Mouse (Mus musculus) adrenal gland, adult 2 months (tissue): ENCODE measurements around the gene Dync2li1. TPM values are rescaled to one million over a fixed set of nuclear protein-coding genes. Genes with fewer than 3 reads are reported as not detected.

Source experiments
- DNase-seq: peaks from one replicate; pipeline ENCODE4 v3.0.0; 2021
- polyA plus RNA-seq: library from polyadenylated mRNA; depleted of rRNA; stranded (reverse); fragments of >200 nt; gene quantifications from 2 replicates; pipeline ENCODE4 v1.2.3, GENCODE M21; 2012; rRNA removed
- total RNA-seq, 2 experiments: library from RNA; stranded (reverse); gene quantifications; 2 replicates each; pipeline ENCODE4 v1.2.3; 2021

The Dync2li1 gene
- total and polyA plus RNA-seq, 3 experiments = 0.52 to 40.9 (median 19.1) TPM

GRCm38 (mm10) chr17:84684284-84684683 is 58.0 kb downstream of the Dync2li1 start:
- DNase-seq = no peak

GRCm38 (mm10) chr17:84685286-84685685 is 59.0 kb downstream of the Dync2li1 start:
- DNase-seq = no peak

DNA sequence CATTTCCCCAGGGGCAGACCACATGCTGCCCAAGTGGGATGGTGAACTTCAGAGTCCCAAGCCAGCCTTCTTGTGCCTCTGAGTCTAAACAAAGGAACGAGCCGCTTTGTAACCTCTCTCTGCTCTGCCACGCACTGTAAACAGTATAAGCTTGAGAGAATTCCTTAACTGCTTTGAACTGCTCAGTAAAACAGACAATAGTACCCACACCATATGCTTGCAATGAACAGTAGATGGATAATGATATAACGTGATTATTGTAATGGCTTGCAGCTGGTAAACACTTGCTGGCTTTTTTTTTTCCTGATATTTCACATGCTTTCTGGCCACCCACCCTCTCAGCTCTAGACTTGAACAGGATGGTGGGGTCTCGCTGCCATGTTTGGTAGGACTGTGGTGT is 61.7 kb downstream of the Dync2li1 start:
- DNase-seq = no peak

GRCm38 (mm10) chr17:84688834-84689233 is 62.5 kb downstream of the Dync2li1 start:
- peak; percentile 86 for DNase-seq

- DNase-seq = peak; percentile 23
Measured at GRCm38 (mm10) chr17:84689316-84689715, 63.0 kb downstream of the Dync2li1 start.

DNA sequence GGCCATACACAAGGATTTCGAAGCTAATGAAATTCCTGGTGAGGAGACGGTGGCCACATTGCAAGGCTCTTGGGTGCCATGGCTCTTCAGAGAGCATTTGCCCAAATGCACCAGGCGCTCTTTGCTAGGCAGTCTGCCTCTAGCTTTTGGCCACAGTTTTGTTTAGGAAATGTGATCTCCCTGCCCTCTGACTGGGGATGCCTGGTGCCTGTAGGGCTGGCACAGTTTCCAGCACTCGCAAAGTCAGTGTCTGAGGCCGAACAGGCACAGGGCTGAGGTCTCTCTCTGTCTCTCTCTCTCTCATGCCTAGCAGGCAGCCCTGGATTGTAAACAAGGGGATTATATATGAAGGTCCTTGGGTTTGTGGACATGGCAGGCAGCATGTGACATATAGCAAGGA is 63.8 kb downstream of the Dync2li1 start:
- no peak for DNase-seq

- DNase-seq = no peak
Measured at GRCm38 (mm10) chr17:84693741-84694140, 67.4 kb downstream of the Dync2li1 start.

DNA sequence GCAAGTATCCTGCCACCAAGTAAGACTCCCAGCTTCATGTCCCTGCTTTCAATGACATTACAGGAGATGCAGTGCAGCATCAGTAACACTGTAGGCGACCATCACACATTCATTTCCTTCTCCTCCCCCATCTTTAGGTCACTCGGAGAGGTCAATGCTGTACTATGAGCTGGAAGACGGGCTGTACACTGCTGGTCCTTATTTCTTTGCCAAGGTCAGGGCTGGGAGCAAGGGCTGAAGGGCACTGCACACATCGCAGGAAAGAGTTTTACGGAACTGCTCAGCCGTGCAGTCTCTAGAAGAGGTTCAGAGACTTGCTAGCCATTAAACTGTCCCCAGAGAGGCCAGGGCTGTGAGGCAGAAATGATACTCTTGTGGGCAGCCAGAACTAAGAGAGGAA is 70.2 kb downstream of the Dync2li1 start:
- no peak for DNase-seq

- peak; percentile 53 for DNase-seq
Measured at GRCm38 (mm10) chr17:84698727-84699126, 72.4 kb downstream of the Dync2li1 start.

Other genes starting within 250 kb of the Dync2li1 start
- gene Thada, start 160.3 kb upstream of the Dync2li1 start, total RNA-seq = 10 to 100 TPM; 19.4 to 21.2 TPM
- 8.1 and 11.9 TPM in 2 replicates for gene Thada, start 160.3 kb upstream of the Dync2li1 start, polyA plus RNA-seq
- 1 to 10 TPM; 3.0 to 4.4 TPM for gene Plekhh2, start 114.6 kb upstream of the Dync2li1 start, total RNA-seq
- gene Plekhh2, start 114.6 kb upstream of the Dync2li1 start, polyA plus RNA-seq = 0.98 and 1.0 TPM in 2 replicates
- under 1 TPM in 1 of 2 experiments, not detected in 1; 0.14 TPM for gene Abcg8, start 49.8 kb downstream of the Dync2li1 start, total RNA-seq
- gene Abcg8, start 49.8 kb downstream of the Dync2li1 start, polyA plus RNA-seq = 0.09 TPM in 1 of 2 replicates, not detected in the other
- not detected for gene Abcg5, start 56.5 kb downstream of the Dync2li1 start, total RNA-seq
- 0.11 TPM in 1 of 2 replicates, not detected in the other for gene Abcg5, start 56.5 kb downstream of the Dync2li1 start, polyA plus RNA-seq
- gene Lrpprc, start 164.3 kb downstream of the Dync2li1 start, total RNA-seq = 10 to 100 TPM; 67.1 to 72.5 TPM
- gene Lrpprc, start 164.3 kb downstream of the Dync2li1 start, polyA plus RNA-seq = 19.9 and 21.6 TPM in 2 replicates